Mouse (Mus musculus) left cerebral cortex, adult 8-10 months (tissue): Measurements from ENCODE around the gene Nog. TPM values are rescaled to one million over a fixed set of nuclear protein-coding genes. Genes with fewer than 3 reads are reported as not detected.

Experiments
- DNase-seq, 2 experiments: peaks; one replicate each; pipeline ENCODE4 v3.0.0; 2022; ENCODE audit warnings: low spot score in 2 of 2
- total RNA-seq, 4 experiments: library from RNA; stranded (reverse); gene quantifications; 2 replicates each; pipeline ENCODE4 v1.2.4; 2022

Gene Nog
- total RNA-seq, 4 experiments from 2014 or later, result 9.6 to 12.3 (median 10.9) TPM

DNA sequence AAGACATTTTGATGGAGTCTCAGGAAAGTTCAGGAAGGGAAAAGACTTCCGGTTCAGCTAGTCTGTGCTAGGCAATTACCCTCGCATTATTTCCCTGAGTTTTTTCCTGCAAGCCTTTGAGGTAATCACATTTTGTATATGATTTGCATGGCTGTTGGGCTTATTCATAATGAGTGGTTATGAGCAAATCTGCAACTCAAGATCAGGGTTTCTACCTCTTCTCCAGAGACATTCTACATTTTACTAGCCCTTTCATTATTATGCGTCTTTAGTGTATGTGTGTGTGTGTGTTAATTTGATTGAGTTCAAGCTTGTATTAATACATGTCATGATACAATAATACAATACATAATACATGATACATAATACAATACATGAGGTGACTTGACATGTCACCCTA, 34.6 kb downstream of the Nog start:
- DNase-seq, result no peak

DNA sequence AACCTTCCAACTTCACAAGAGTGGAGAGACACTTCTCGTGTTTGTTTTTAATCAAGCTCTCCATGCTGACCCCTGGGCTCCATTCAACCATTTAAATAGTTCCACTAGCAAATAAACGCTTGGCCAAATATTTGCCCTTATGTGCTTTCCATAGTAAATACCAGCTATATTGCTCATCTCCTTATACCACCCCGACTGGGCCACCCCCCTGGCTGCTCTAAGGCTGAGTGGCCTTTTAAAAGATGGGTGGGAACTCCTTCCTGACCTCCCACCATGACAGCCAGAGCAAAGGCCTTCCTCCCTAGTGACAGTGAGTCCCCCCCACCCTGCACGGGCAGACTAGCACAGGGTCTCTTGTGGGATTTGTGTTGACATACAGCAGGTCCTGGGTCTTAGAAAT, 37.1 kb downstream of the Nog start:
- DNase-seq, result no peak

DNA sequence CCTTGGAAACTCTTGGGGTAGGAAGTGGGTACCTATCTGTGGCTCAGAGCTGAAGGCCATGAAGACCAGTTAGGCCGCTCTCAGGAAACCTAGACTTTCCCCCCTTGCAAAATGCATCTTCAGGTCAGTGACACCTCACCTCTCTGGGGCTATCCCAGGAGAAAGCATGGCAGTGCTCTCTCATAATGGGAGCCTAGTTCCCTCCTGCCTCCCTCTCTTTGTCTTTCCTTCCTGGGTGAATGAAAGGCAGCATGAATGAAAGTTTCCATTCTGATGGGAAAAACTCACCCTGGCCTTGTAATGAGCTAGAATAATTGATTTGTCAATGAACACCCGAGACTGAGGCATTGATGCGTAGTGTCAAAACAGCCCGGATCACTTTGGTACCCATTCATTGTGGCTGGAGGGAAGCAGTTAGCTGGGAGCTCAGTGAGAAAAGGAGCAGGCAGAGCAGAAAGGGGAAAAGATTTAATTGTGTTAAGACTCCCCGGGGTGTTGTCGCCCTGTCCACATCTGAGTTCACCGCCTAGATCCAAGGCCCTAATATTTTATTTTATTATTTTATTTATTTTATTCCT, 42.7 kb downstream of the Nog start:
- no peak for DNase-seq

DNA sequence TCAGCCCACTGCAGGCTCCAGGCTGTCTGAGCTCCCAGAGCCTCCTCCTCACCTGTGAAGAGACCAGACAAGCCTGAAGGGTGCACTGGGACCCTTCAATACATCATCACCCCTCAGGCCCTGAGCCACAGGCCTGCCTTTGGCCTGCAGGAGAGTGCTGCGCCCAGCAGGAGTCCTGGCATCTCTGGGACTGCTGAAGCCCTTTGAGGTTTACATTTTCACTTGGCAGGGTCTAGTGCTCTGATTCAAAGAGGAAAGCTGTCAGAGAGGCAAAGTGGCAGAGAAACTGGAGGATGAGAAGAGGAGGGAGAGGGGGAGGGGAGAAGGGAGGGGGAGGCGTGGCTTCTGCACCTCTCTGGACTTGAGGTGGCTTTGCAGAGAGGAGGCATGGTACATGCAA, 44.2 kb downstream of the Nog start:
- DNase-seq, result no peak

DNA sequence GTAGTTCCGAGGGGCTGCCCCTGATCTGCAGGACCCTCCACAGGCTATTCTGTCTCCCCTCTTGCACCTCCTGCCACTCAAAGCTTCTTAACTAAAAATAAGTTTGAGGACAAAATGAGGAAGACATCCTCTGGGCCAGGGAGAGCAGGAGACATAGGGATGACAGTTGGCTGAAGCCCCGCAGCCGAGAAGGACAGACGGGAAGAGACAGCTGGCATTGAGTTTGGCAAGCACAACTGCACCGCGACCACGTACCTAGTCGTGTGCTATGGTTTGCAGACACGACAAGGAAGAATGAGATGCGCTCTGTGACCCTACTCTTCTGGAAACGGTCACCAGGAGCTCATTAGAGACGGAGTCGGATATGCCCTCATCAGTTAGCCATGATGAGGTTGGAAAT, 48.2 kb downstream of the Nog start:
- no peak for DNase-seq

Other genes with a start within 250 kb of the Nog start
- 10 to 100 TPM; 50.3 to 60.2 (median 53.3) TPM for gene Dgke, start 235.5 kb downstream of the Nog start, total RNA-seq
- gene Gm525, start 228.5 kb downstream of the Nog start, total RNA-seq, result not detected